Mouse (Mus musculus) myocyte (in vitro differentiated cells): Measurements from ENCODE around the gene Ncoa5. TPM values are rescaled to one million over a fixed set of nuclear protein-coding genes. Genes with fewer than 3 reads are reported as not detected.

Experiments
- H3K27me3 ChIP-seq: one replicate; pipeline ENCODE4 v1.6.1; 2011; ENCODE audit not compliant: control insufficient read depth, insufficient read depth, insufficient read length
- H3K36me3 ChIP-seq: one replicate; pipeline ENCODE4 v1.6.1; 2011; ENCODE audit not compliant: control insufficient read depth, insufficient read depth
- H3K4me2 ChIP-seq: one replicate; pipeline ENCODE4 v1.6.1; 2011; ENCODE audit warnings: low read depth, control low read depth
- H3K4me3 ChIP-seq: one replicate; pipeline ENCODE4 v1.5.1; 2011; ENCODE audit warnings: mild to moderate bottlenecking, control low read depth, moderate library complexity
- H3K79me2 ChIP-seq: one replicate; pipeline ENCODE4 v1.6.1; 2011; ENCODE audit not compliant: control insufficient read depth, insufficient read depth
- H3ac ChIP-seq: one replicate; pipeline ENCODE4 v1.6.1; 2011; ENCODE audit not compliant: control insufficient read depth, insufficient read length
- CEBPB ChIP-seq: IDR thresholded peaks from 2 replicates; pipeline ENCODE4 v1.6.1; 2011; ENCODE audit warnings: mild to moderate bottlenecking, moderate library complexity; ENCODE audit not compliant: poor library complexity, insufficient read depth, severe bottlenecking
- E2F4 ChIP-seq: IDR thresholded peaks from one replicate; pipeline ENCODE4 v1.6.1; 2011; ENCODE audit warnings: mild to moderate bottlenecking, control low read depth, moderate library complexity; ENCODE audit not compliant: insufficient read depth
- MAX ChIP-seq: IDR thresholded peaks from one replicate; pipeline ENCODE4 v1.6.1; 2011; ENCODE audit warnings: low read depth, mild to moderate bottlenecking, control low read depth
- MYOD1 ChIP-seq, 3 experiments: IDR thresholded peaks; one replicate each; pipeline ENCODE4 v1.6.1; 2011; ENCODE audit warnings: control low read depth in 2 of 3, low read depth in 2 of 3, mild to moderate bottlenecking in 2 of 3, moderate library complexity in 1 of 3; ENCODE audit not compliant: insufficient read length in 2 of 3, control insufficient read depth in 1 of 3
- MYOG ChIP-seq, 3 experiments: IDR thresholded peaks; one replicate each; pipeline ENCODE4 v1.6.1; 2011; ENCODE audit warnings: control low read depth in 2 of 3, low read depth in 2 of 3, mild to moderate bottlenecking in 2 of 3; ENCODE audit not compliant: insufficient read length in 2 of 3, control insufficient read depth in 1 of 3, insufficient read depth in 1 of 3
- POLR2A ChIP-seq: IDR thresholded peaks from one replicate; pipeline ENCODE4 v1.6.1; 2011; ENCODE audit warnings: low read depth, mild to moderate bottlenecking, control low read depth, moderate library complexity; ENCODE audit not compliant: insufficient read length
- POLR2AphosphoS2 ChIP-seq: IDR thresholded peaks from one replicate; pipeline ENCODE4 v1.6.1; 2011; ENCODE audit warnings: low read depth, control low read depth; ENCODE audit not compliant: insufficient read length
- REST ChIP-seq: IDR thresholded peaks from one replicate; pipeline ENCODE4 v1.6.1; 2011; ENCODE audit warnings: mild to moderate bottlenecking, control low read depth, moderate library complexity; ENCODE audit not compliant: insufficient read depth, insufficient read length
- SRF ChIP-seq: IDR thresholded peaks from one replicate; pipeline ENCODE4 v1.6.1; 2011; ENCODE audit warnings: low read depth; ENCODE audit not compliant: control insufficient read depth, insufficient read length
- TCF12 ChIP-seq: IDR thresholded peaks from one replicate; pipeline ENCODE4 v1.6.1; 2011; ENCODE audit warnings: mild to moderate bottlenecking, control low read depth; ENCODE audit not compliant: poor library complexity, insufficient read depth, severe bottlenecking
- TCF3 ChIP-seq: IDR thresholded peaks from one replicate; pipeline ENCODE4 v1.6.1; 2011; ENCODE audit warnings: low read depth, control low read depth; ENCODE audit not compliant: insufficient read length
- USF1 ChIP-seq: IDR thresholded peaks from one replicate; pipeline ENCODE4 v1.6.1; 2011; ENCODE audit warnings: low read depth, mild to moderate bottlenecking, control low read depth, moderate library complexity
- polyA plus RNA-seq: library from polyadenylated mRNA; unstranded; fragments of >200 nt; fragmentation: generic; extraction: Trizol; gene quantifications from one replicate; pipeline ENCODE4 v1.2.1, GENCODE M21; 2012; ENCODE audit warnings: missing spikeins

The Ncoa5 gene
- polyA plus RNA-seq, 1 experiment: 24.0 TPM

- Histone ChIP-seq H3K27me3 (peaks cover 60% of the 10 kb centered on the region), H3K4me3 (no peak overlapping the region), H3ac (no peak overlapping the region), H3K4me2 (no peak overlapping the region), H3K79me2 (no peaks in the 10 kb centered on the region), H3K36me3 (no peaks in the 10 kb centered on the region)
- TF ChIP-seq TCF12: no peak
- TF ChIP-seq MYOD1 (IDR thresholded peaks at IDR 0.05; ENCODE audit: control insufficient read depth in 1 of 3, insufficient read length in 2 of 3, low read depth in 2 of 3): no peak
- no peak for TF ChIP-seq CEBPB
- TF ChIP-seq SRF: no peak
- no peak for TF ChIP-seq MYOG (IDR thresholded peaks at IDR 0.05; ENCODE audit: control insufficient read depth in 1 of 3, insufficient read depth in 1 of 3, insufficient read length in 2 of 3, low read depth in 2 of 3)
- no peak for TF ChIP-seq USF1
- no peak for TF ChIP-seq POLR2AphosphoS2
- no peak for TF ChIP-seq MAX
- TF ChIP-seq E2F4: no peak
- TF ChIP-seq POLR2A: no peak
- no peak for TF ChIP-seq TCF3
- no peak for TF ChIP-seq REST
These were observed 43.4 kb upstream of the Ncoa5 start for GRCm38 (mm10) chr2:165078045-165078444.

GRCm38 (mm10) chr2:165077055-165077454 lies 42.4 kb upstream of the Ncoa5 start:
- no peaks in the 10 kb centered on the region for H3K79me2 ChIP-seq

GRCm38 (mm10) chr2:165074937-165075336 lies 40.3 kb upstream of the Ncoa5 start:
- Histone ChIP-seq H3ac (no peak overlapping the region), H3K4me3 (no peak overlapping the region), H3K27me3 (peaks cover 55% of the 10 kb centered on the region), H3K36me3 (no peaks in the 10 kb centered on the region), H3K4me2 (no peak overlapping the region), H3K79me2 (no peaks in the 10 kb centered on the region)
- no peak for TF ChIP-seq POLR2AphosphoS2
- no peak for TF ChIP-seq MYOD1 (IDR thresholded peaks at IDR 0.05; ENCODE audit: control insufficient read depth in 1 of 3, insufficient read length in 2 of 3, low read depth in 2 of 3)
- TF ChIP-seq REST: no peak
- no peak for TF ChIP-seq SRF
- no peak for TF ChIP-seq MYOG (IDR thresholded peaks at IDR 0.05; ENCODE audit: control insufficient read depth in 1 of 3, insufficient read depth in 1 of 3, insufficient read length in 2 of 3, low read depth in 2 of 3)
- TF ChIP-seq USF1: no peak

More at GRCm38 (mm10) chr2:165077055-165077454, 42.4 kb upstream of the Ncoa5 start:
- peaks cover 62% of the 10 kb centered on the region for H3K27me3 ChIP-seq
- no peak for TF ChIP-seq POLR2AphosphoS2
- no peak for TF ChIP-seq SRF
- TF ChIP-seq POLR2A: no peak
- no peak for TF ChIP-seq TCF12
- no peak for TF ChIP-seq MYOD1 (IDR thresholded peaks at IDR 0.05; ENCODE audit: control insufficient read depth in 1 of 3, insufficient read length in 2 of 3, low read depth in 2 of 3)
- no peak for TF ChIP-seq E2F4
- no peak for TF ChIP-seq MYOG (IDR thresholded peaks at IDR 0.05; ENCODE audit: control insufficient read depth in 1 of 3, insufficient read depth in 1 of 3, insufficient read length in 2 of 3, low read depth in 2 of 3)
- TF ChIP-seq CEBPB: no peak
- TF ChIP-seq USF1: no peak
- no peak for TF ChIP-seq TCF3
- no peak for TF ChIP-seq REST
- no peak for TF ChIP-seq MAX
- no peak overlapping the region for H3K4me3 ChIP-seq
- no peak overlapping the region for H3K4me2 ChIP-seq
- H3ac ChIP-seq: no peak overlapping the region
- no peaks in the 10 kb centered on the region for H3K36me3 ChIP-seq

- Histone ChIP-seq H3ac (no peak overlapping the region), H3K4me2 (no peak overlapping the region), H3K36me3 (no peaks in the 10 kb centered on the region), H3K27me3 (peaks cover 57% of the 10 kb centered on the region), H3K79me2 (no peaks in the 10 kb centered on the region), H3K4me3 (no peak overlapping the region)
- TF ChIP-seq POLR2A (no peak), SRF (no peak), TCF3 (no peak), TCF12 (no peak), USF1 (no peak), REST (no peak), MYOG (IDR thresholded peaks at IDR 0.05; ENCODE audit: control insufficient read depth in 1 of 3, insufficient read depth in 1 of 3, insufficient read length in 2 of 3, low read depth in 2 of 3) (no peak), MYOD1 (IDR thresholded peaks at IDR 0.05; ENCODE audit: control insufficient read depth in 1 of 3, insufficient read length in 2 of 3, low read depth in 2 of 3) (no peak), POLR2AphosphoS2 (no peak), E2F4 (no peak), MAX (no peak), CEBPB (no peak)
These were observed 39.6 kb upstream of the Ncoa5 start for GRCm38 (mm10) chr2:165074081-165074884.
